Mouse (Mus musculus): ENCODE measurements around the gene Slc46a1.

DNA sequence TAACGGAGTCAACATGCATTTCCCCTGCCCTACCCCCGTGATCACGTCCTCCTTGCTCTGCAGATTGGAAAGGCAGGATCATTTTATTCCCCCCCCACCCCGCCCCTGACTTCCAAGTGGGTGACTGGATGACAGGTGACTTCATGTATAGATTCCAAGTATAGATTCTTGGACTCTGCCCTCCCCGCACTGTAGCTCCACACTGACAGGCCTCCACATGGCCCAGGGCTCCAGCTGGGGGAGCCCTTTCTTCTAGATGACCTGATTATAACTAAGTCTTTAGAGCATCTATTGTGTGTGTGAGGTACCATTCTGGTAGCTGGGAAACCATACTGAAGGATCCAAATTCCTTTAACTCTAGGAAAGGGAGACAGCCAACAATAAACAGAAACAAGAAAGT lies 2.8 kb upstream of the Slc46a1 start:
- no peak for TF ChIP-seq POLR2A (IDR thresholded peaks at IDR 0.05; ENCODE audit: borderline replicate concordance, control insufficient read depth, low read depth, low read length)
- TF ChIP-seq CTCF (IDR thresholded peaks at IDR 0.05; ENCODE audit: control insufficient read depth, insufficient read depth, low read length): no peak
